Mouse (Mus musculus): ENCODE results near the gene Iqcd. TPM values are rescaled to one million over a fixed set of nuclear protein-coding genes. Genes with fewer than 3 reads are reported as not detected.

Iqcd gene
- polyA plus RNA-seq, 1 experiment from 2014 or later, result 1.0 TPM

DNA sequence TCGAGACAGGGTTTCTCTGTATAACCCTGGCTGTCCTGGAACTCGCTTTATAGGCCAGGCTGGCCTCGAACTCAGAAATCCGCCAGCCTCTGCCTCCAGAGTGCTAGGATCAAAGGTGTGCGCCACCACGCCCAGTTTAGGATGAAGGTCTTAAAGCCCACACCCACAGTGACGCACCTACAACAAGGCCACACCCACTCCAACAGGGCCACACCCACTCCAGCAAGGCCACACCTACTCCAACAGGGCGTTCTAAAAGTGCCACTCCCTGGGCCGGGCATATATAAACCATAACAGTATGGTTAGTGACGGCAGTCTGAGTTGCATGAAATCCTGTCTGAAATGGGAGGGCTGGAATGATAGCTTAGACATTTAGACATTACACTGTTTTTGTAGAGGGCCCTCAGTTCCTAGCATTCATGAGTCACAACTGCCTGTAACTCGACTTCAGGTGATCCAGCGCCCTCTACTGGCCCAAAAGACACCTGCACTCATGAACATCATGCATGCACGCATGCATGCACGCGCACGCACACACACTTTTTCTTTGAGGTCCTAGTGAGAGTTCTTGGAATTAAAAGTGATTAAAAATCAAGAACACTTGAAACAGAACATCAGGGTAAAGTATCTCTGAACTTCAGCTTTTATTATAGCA lies 1.7 kb downstream of the Iqcd start:
- H3K27me3 ChIP-seq (replicated peaks; ENCODE audit: control insufficient read depth, insufficient read depth, low read length), result no peaks in the 10 kb centered on the region
- no peak for ATAC-seq

DNA sequence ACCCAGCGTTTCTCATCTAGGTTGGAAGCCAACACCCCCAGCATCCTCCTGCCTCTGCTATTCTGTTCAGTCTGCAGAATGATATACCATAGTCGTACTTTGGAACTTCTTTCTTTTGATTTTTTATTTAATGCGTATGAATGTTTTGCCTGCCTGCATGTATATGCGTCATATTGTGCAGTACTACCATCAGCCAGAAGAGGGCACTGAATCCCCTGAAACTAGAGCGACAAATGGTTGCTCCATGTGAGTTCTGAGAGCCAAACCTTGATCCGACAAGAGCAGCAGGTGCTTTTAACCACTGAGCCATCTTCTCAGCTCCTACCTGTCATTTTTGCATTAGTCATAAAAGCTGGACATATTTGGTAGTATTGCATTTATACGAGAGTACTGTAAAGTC lies 3.3 kb downstream of the Iqcd start:
- H3K4me2 ChIP-seq (ENCODE audit: low read length), result no peak overlapping the region
- ATAC-seq, result no peak

More for the DNA sequence above, 1.7 kb downstream of the Iqcd start:
- Histone ChIP-seq H3K9ac (replicated peaks; ENCODE audit: low read depth, low read length) (no peak overlapping the region), H3K4me2 (ENCODE audit: low read length) (no peak overlapping the region), H3K9me3 (ENCODE audit: control insufficient read depth, low read length) (no peaks in the 10 kb centered on the region), H3K4me1 (replicated peaks; ENCODE audit: control insufficient read depth, insufficient read depth, low read length) (peaks cover 20% of the 10 kb centered on the region), H3K4me3 (replicated peaks; ENCODE audit: low read length) (no peak overlapping the region), H3K36me3 (ENCODE audit: control insufficient read depth, insufficient read depth) (no peaks in the 10 kb centered on the region), H3K27ac (ENCODE audit: low read length) (no peak overlapping the region)
- 76% methylated on average over 16 of the region's 16 CpGs for WGBS

DNA sequence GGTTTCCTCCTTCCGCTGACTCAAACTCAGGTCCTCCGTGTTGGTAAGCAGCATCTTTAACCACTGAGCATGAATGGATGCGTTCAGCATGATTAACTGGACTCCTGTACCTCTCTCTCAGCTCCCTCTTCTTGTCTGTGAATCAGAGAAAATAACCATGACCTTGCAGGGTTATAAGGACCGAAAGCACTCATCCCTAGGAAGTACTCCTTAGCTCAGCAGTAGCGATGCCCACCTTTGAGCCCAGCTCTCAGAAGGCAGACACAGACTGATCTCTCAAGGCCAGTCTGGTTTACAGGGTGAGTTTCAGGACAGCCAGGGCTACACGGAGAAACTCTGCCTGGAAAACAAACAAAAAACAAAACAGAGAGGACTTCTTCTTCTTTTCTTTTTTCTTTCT lies 5.7 kb downstream of the Iqcd start:
- Histone ChIP-seq H3K27ac (ENCODE audit: low read length) (no peak overlapping the region), H3K36me3 (ENCODE audit: control insufficient read depth, insufficient read depth) (no peaks in the 10 kb centered on the region), H3K27me3 (replicated peaks; ENCODE audit: control insufficient read depth, insufficient read depth, low read length) (no peaks in the 10 kb centered on the region), H3K4me2 (ENCODE audit: low read length) (no peak overlapping the region), H3K9ac (replicated peaks; ENCODE audit: low read depth, low read length) (no peak overlapping the region), H3K4me1 (replicated peaks; ENCODE audit: control insufficient read depth, insufficient read depth, low read length) (no peaks in the 10 kb centered on the region), H3K9me3 (ENCODE audit: control insufficient read depth, low read length) (no peaks in the 10 kb centered on the region), H3K4me3 (replicated peaks; ENCODE audit: low read length) (no peak overlapping the region)
- no peak for ATAC-seq
- 84% methylated on average over 6 of the region's 6 CpGs for WGBS

More for the DNA sequence above, 3.3 kb downstream of the Iqcd start:
- no peak overlapping the region for H3K9ac ChIP-seq (replicated peaks; ENCODE audit: low read depth, low read length)
- H3K27me3 ChIP-seq (replicated peaks; ENCODE audit: control insufficient read depth, insufficient read depth, low read length), result no peaks in the 10 kb centered on the region
- no peak overlapping the region for H3K27ac ChIP-seq (ENCODE audit: low read length)
- no peaks in the 10 kb centered on the region for H3K36me3 ChIP-seq (ENCODE audit: control insufficient read depth, insufficient read depth)
- H3K4me1 ChIP-seq (replicated peaks; ENCODE audit: control insufficient read depth, insufficient read depth, low read length), result peaks cover 14% of the 10 kb centered on the region
- WGBS, result 72% methylated on average over 7 of the region's 7 CpGs
- no peaks in the 10 kb centered on the region for H3K9me3 ChIP-seq (ENCODE audit: control insufficient read depth, low read length)
- H3K4me3 ChIP-seq (replicated peaks; ENCODE audit: low read length), result no peak overlapping the region

DNA sequence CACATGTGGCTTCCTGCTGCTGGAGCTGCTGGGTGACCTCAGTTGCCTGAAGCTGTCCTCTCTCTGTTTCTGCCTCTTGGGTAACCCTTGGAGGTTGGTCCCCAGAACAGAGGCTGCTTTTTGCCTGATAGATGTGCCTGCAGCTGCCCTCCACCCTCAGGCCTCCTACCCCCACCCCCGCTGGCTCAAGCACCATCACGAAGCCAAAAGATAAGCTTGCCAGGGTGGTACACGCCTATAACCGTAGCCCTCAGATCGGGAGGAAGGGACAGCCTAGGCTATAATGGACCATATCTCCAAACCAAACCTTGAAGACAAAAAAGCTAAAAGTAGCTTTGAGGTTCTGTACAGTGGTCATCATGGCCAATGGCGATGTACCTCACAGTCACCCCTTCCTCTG lies 10.8 kb downstream of the Iqcd start:
- ATAC-seq, result no peak
- H3K4me2 ChIP-seq (ENCODE audit: low read length), result no peak overlapping the region
- H3K27me3 ChIP-seq (replicated peaks; ENCODE audit: control insufficient read depth, insufficient read depth, low read length), result no peaks in the 10 kb centered on the region
- no peak overlapping the region for H3K27ac ChIP-seq (ENCODE audit: low read length)
- H3K4me3 ChIP-seq (replicated peaks; ENCODE audit: low read length), result no peak overlapping the region
- H3K9me3 ChIP-seq (ENCODE audit: control insufficient read depth, low read length), result no peaks in the 10 kb centered on the region
- no peak overlapping the region for H3K9ac ChIP-seq (replicated peaks; ENCODE audit: low read depth, low read length)
- no peaks in the 10 kb centered on the region for H3K36me3 ChIP-seq (ENCODE audit: control insufficient read depth, insufficient read depth)
- no peaks in the 10 kb centered on the region for H3K4me1 ChIP-seq (replicated peaks; ENCODE audit: control insufficient read depth, insufficient read depth, low read length)
- 96% methylated on average over 6 of the region's 6 CpGs for WGBS

DNA sequence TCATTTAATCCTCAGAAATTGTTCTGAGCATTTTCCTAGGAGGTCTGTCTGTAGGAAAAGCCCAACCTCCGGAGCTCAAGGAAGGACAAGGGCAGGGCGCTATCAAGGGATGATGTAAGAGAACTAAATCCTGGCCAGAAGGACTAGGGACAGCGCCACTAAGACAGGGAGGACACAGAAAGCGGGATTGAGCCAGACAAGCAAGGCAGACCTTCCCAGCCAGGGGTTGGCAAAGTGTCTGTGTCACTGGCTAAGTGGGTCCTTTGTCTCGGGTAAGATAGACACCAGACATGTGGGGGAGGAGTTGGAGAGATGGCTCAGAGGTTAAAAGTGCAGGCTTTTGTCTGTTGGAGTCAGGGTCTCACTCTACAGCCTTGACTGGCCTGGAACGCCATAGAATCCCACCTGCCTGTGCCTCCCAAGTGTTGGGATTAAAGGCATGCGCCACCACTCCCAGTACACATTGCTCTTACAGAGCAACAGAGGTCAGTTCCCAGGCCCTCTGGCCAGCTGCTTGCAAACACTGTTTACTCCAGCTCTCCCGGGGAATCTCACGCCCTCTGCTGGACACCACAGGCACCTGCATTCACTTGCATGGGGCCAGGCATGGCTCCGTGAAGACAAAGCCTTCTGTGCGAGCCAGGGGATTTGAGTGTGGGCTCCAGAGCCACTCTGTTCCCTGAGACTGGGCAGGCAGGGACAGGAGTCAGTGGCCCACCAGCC lies 12.3 kb downstream of the Iqcd start:
- 66% methylated on average over 11 of the region's 11 CpGs for WGBS
- H3K4me1 ChIP-seq (replicated peaks; ENCODE audit: control insufficient read depth, insufficient read depth, low read length), result peaks cover 5% of the 10 kb centered on the region
- H3K9me3 ChIP-seq (ENCODE audit: control insufficient read depth, low read length), result no peaks in the 10 kb centered on the region
- H3K4me2 ChIP-seq (ENCODE audit: low read length), result no peak overlapping the region
- ATAC-seq, result no peak
- H3K36me3 ChIP-seq (ENCODE audit: control insufficient read depth, insufficient read depth), result no peaks in the 10 kb centered on the region
- H3K4me3 ChIP-seq (replicated peaks; ENCODE audit: low read length), result no peak overlapping the region
- H3K27me3 ChIP-seq (replicated peaks; ENCODE audit: control insufficient read depth, insufficient read depth, low read length), result no peaks in the 10 kb centered on the region
- no peak overlapping the region for H3K27ac ChIP-seq (ENCODE audit: low read length)
- no peak overlapping the region for H3K9ac ChIP-seq (replicated peaks; ENCODE audit: low read depth, low read length)

DNA sequence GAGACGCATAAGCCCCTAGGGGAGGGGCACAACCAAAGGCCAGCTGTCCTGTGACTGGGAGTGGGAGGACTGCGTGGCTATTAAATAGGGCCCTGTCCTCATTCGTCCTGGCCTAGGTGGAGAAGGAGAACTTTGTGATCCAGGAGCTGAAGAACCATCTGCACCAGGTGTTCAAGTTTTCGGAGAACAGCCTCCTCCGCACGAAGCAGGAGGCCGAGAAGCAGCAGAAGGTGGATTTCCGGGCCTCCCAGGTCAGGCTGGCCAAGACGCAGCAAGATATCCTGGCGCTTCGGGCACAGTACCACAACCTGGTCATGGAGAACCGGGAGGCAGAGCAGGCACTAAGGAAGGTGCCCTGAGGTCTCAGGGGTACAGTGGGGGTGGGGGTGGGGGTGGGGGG lies 13.4 kb downstream of the Iqcd start:
- no peaks in the 10 kb centered on the region for H3K27me3 ChIP-seq (replicated peaks; ENCODE audit: control insufficient read depth, insufficient read depth, low read length)
- no peak overlapping the region for H3K4me2 ChIP-seq (ENCODE audit: low read length)
- no peak for ATAC-seq
- WGBS, result 93% methylated on average over 12 of the region's 12 CpGs
- no peaks in the 10 kb centered on the region for H3K9me3 ChIP-seq (ENCODE audit: control insufficient read depth, low read length)
- H3K36me3 ChIP-seq (ENCODE audit: control insufficient read depth, insufficient read depth), result no peaks in the 10 kb centered on the region
- H3K27ac ChIP-seq (ENCODE audit: low read length), result no peak overlapping the region
- H3K4me1 ChIP-seq (replicated peaks; ENCODE audit: control insufficient read depth, insufficient read depth, low read length), result peaks cover 5% of the 10 kb centered on the region
- H3K4me3 ChIP-seq (replicated peaks; ENCODE audit: low read length), result no peak overlapping the region
- no peak overlapping the region for H3K9ac ChIP-seq (replicated peaks; ENCODE audit: low read depth, low read length)

DNA sequence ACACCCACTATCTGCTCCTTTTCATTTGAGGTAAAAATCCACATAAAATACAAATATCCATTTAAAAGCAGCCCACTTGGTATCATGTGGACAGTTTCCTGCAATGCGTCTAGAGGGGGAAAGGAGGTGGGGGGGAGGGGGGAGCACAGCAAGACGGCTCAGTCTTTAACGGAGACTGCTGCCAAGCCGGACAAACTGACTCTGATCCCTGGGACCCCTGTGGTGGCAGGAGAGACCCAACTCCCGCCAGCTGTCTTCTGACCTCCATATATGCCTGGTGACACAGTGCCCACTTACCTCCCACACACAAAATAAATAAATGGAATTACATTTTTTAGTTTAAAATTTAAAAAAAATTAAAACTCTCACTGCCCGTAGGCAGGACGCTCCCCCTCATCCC lies 14.7 kb downstream of the Iqcd start:
- WGBS, result 57% methylated on average over 7 of the region's 7 CpGs
- H3K9ac ChIP-seq (replicated peaks; ENCODE audit: low read depth, low read length), result no peak overlapping the region
- no peak overlapping the region for H3K27ac ChIP-seq (ENCODE audit: low read length)
- no peak for ATAC-seq
- no peaks in the 10 kb centered on the region for H3K36me3 ChIP-seq (ENCODE audit: control insufficient read depth, insufficient read depth)
- no peaks in the 10 kb centered on the region for H3K27me3 ChIP-seq (replicated peaks; ENCODE audit: control insufficient read depth, insufficient read depth, low read length)
- H3K4me2 ChIP-seq (ENCODE audit: low read length), result no peak overlapping the region
- no peak overlapping the region for H3K4me3 ChIP-seq (replicated peaks; ENCODE audit: low read length)
- peaks cover 5% of the 10 kb centered on the region for H3K4me1 ChIP-seq (replicated peaks; ENCODE audit: control insufficient read depth, insufficient read depth, low read length)
- no peaks in the 10 kb centered on the region for H3K9me3 ChIP-seq (ENCODE audit: control insufficient read depth, low read length)

DNA sequence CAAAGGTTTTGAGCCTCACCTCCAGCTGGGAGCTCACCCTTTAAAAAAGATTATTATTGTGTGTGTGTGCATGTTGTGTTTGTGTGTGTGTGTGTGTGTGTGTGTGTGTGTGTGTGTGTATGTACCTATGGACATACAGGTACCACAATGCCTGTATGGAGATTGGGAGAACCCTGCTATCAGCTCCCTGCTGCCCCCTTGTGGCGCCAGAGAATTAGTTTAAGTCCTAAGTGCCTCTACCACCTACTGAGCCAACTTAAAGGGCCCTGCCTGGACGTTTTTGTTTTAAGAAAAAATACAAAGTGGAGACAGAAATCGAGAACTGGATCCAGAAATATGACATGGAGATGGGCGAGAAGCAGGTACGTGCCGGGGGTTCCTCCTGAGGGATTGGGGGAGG lies 16.0 kb downstream of the Iqcd start:
- peak overlapping the region; percentile 68 for H3K4me2 ChIP-seq (ENCODE audit: low read length)
- peaks cover 7% of the 10 kb centered on the region for H3K4me1 ChIP-seq (replicated peaks; ENCODE audit: control insufficient read depth, insufficient read depth, low read length)
- H3K4me3 ChIP-seq (replicated peaks; ENCODE audit: low read length), result peak overlapping the region; percentile 43
- no peaks in the 10 kb centered on the region for H3K27me3 ChIP-seq (replicated peaks; ENCODE audit: control insufficient read depth, insufficient read depth, low read length)
- WGBS, result 3% methylated on average over 6 of the region's 6 CpGs
- peak overlapping the region; percentile 72 for H3K27ac ChIP-seq (ENCODE audit: low read length)
- ATAC-seq, result peak; percentile 51
- H3K9ac ChIP-seq (replicated peaks; ENCODE audit: low read depth, low read length), result peak overlapping the region; percentile 56
- no peaks in the 10 kb centered on the region for H3K36me3 ChIP-seq (ENCODE audit: control insufficient read depth, insufficient read depth)
- H3K9me3 ChIP-seq (ENCODE audit: control insufficient read depth, low read length), result no peaks in the 10 kb centered on the region

DNA sequence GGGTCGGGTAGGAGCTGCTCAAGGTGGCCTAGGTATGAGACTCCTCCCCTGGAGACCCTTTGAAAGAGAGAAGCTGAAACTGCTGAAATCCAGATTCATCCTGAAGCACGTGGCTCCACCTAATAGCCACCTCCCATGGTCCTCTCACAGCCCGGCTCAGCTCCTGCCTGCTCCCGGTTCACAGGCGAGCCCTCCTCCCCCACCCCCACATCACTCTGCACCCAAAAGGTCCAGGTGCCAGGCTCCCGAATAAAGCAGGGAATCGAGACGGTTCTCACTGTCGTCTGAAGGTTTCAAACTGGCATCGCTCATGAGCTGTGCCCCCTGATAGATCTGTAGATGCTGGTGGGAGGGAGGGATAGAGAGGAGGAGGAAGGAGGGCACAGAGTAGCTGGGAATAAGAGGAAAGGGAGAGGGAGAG lies 16.4 kb downstream of the Iqcd start:
- peak; percentile 55 for ATAC-seq
- peaks cover 7% of the 10 kb centered on the region for H3K4me1 ChIP-seq (replicated peaks; ENCODE audit: control insufficient read depth, insufficient read depth, low read length)
- peak overlapping the region; percentile 43 for H3K4me3 ChIP-seq (replicated peaks; ENCODE audit: low read length)
- no peaks in the 10 kb centered on the region for H3K36me3 ChIP-seq (ENCODE audit: control insufficient read depth, insufficient read depth)
- H3K9me3 ChIP-seq (ENCODE audit: control insufficient read depth, low read length), result no peaks in the 10 kb centered on the region
- 1% methylated on average over 10 of the region's 10 CpGs for WGBS
- H3K27me3 ChIP-seq (replicated peaks; ENCODE audit: control insufficient read depth, insufficient read depth, low read length), result no peaks in the 10 kb centered on the region
- peak overlapping the region; percentile 72 for H3K27ac ChIP-seq (ENCODE audit: low read length)
- peak overlapping the region; percentile 56 for H3K9ac ChIP-seq (replicated peaks; ENCODE audit: low read depth, low read length)
- peak overlapping the region; percentile 68 for H3K4me2 ChIP-seq (ENCODE audit: low read length)
